Mouse (Mus musculus) embryonic facial prominence, embryonic 12.5 days (tissue): ENCODE results near the gene Tnnc1. TPM values are rescaled to one million over a fixed set of nuclear protein-coding genes. Genes with fewer than 3 reads are reported as not detected.
A peak's percentile ranks its signal among the peaks of the same experiment; 100 is the strongest.

Experiments used
- ATAC-seq: fragments of 200-750 bp; cut with Nextera tagmentation; 2 replicates; pipeline ENCODE4 v1.8.0; 2017; ENCODE audit not compliant: insufficient number of reproducible peaks, insufficient read depth, low FRiP score, low TSS enrichment
- H3K27ac ChIP-seq: fragments of 300-500 bp; sonication (generic); 2 replicates; pipeline ENCODE4 v1.5.1; 2016; ENCODE audit warnings: mild to moderate bottlenecking
- H3K27me3 ChIP-seq: fragments of 300-500 bp; sonication (generic); 2 replicates; pipeline ENCODE4 v1.6.1; 2016; ENCODE audit warnings: mild to moderate bottlenecking, moderate library complexity
- H3K36me3 ChIP-seq: fragments of 300-500 bp; sonication (generic); 2 replicates; pipeline ENCODE4 v1.6.1; 2016; ENCODE audit warnings: mild to moderate bottlenecking
- H3K4me1 ChIP-seq: fragments of 300-500 bp; sonication (generic); 2 replicates; pipeline ENCODE4 v1.6.1; 2016
- H3K4me2 ChIP-seq: fragments of 300-500 bp; sonication (generic); replicated peaks from 2 replicates; pipeline ENCODE4 v1.6.1; 2016; ENCODE audit warnings: mild to moderate bottlenecking, moderate library complexity
- H3K4me3 ChIP-seq: fragments of 300-500 bp; sonication (generic); 2 replicates; pipeline ENCODE4 v1.5.1; 2016; ENCODE audit warnings: mild to moderate bottlenecking
- H3K9ac ChIP-seq: fragments of 300-500 bp; sonication (generic); 2 replicates; pipeline ENCODE4 v1.6.1; 2016; ENCODE audit warnings: mild to moderate bottlenecking, moderate library complexity
- H3K9me3 ChIP-seq: fragments of 300-500 bp; sonication (generic); 2 replicates; pipeline ENCODE4 v1.6.1; 2016; ENCODE audit warnings: mild to moderate bottlenecking, moderate library complexity
- WGBS: fragments of 180-500 bp; shearing (Covaris S2); methylation state at CpG from one replicate; pipeline ENCODE4 v1.1.7; 2016; 5-methylcytosine and 5-hydroxymethylcytosine counted together
- polyA plus RNA-seq: library from polyadenylated mRNA; unstranded; fragments of >200 nt; fragmentation: Nextera tagmentation; extraction: Ambion mirVana; gene quantifications from 2 replicates; pipeline ENCODE4 v1.2.1, GENCODE M21; 2016

Tnnc1 gene
- polyA plus RNA-seq, 1 experiment from 2014 or later, result 90.7 TPM

DNA sequence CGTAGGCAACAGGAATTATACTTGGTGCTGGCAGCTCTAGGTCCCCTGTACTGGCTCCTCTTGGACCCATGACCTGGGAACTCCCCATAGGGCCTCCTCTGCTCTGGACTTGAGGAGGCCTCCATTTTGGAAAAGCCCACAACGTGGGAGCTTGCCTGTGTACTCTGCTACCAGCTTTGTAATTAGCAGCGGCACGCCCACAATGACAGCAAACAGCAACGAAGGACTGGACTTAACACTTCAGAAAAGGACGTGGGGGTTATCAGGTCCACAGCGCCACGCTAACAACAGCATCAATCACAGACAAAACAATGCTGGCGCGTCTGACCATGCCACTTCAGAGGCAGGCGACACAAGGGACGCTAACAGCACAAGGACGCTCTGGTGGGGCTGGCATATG is 37.1 kb upstream of the Tnnc1 start:
- ATAC-seq, result no peak
- Histone ChIP-seq H3K27me3 (no peaks in the 10 kb centered on the region), H3K4me2 (no peak overlapping the region), H3K9me3 (no peaks in the 10 kb centered on the region), H3K36me3 (peaks cover 61% of the 10 kb centered on the region), H3K27ac (peak overlapping the region; percentile 20; the same call in 1 of the 2 replicates), H3K9ac (no peak overlapping the region), H3K4me1 (peaks cover 9% of the 10 kb centered on the region), H3K4me3 (no peak overlapping the region)
- WGBS, result 89% methylated on average over 13 of the region's 13 CpGs

- peaks cover 5% of the 10 kb centered on the region for H3K4me1 ChIP-seq
- H3K9me3 ChIP-seq, result no peaks in the 10 kb centered on the region
- H3K27ac ChIP-seq, result no peak overlapping the region
- no peak overlapping the region for H3K4me3 ChIP-seq
- H3K4me2 ChIP-seq, result no peak overlapping the region
- no peaks in the 10 kb centered on the region for H3K27me3 ChIP-seq
- H3K36me3 ChIP-seq, result peaks cover 65% of the 10 kb centered on the region
- ATAC-seq, result no peak
- H3K9ac ChIP-seq, result no peak overlapping the region
- WGBS, result 84% methylated on average over 11 of the region's 11 CpGs
Measured at GRCm38 (mm10) chr14:31171386-31171785, 36.7 kb upstream of the Tnnc1 start.

DNA sequence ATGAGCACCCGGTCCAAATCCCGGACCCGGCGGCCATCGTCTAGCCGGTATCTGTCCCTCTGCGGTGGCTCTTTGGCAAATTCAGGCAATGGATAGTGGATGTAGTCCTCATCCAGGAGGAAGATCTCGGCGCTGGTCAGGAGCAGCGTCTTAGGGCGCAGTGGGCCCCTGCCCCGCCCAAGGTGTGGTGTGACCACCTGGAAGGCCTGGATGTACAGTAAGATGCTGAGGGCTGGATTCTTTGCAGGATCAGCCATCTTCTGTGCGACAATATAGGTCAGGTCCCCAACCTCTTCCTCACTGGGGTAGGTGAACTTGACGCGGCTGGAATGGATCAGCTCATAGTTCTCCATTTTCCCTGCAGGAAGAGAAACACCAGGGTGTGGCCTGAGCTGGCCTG is 36.3 kb upstream of the Tnnc1 start:
- Histone ChIP-seq H3K4me1 (peaks cover under 1% of the 10 kb centered on the region; the same call in 1 of the 2 replicates), H3K9ac (no peak overlapping the region), H3K36me3 (peaks cover 69% of the 10 kb centered on the region), H3K27ac (no peak overlapping the region), H3K4me3 (no peak overlapping the region), H3K9me3 (no peaks in the 10 kb centered on the region), H3K4me2 (no peak overlapping the region), H3K27me3 (no peaks in the 10 kb centered on the region)
- WGBS, result 96% methylated on average over 15 of the region's 15 CpGs
- no peak for ATAC-seq

DNA sequence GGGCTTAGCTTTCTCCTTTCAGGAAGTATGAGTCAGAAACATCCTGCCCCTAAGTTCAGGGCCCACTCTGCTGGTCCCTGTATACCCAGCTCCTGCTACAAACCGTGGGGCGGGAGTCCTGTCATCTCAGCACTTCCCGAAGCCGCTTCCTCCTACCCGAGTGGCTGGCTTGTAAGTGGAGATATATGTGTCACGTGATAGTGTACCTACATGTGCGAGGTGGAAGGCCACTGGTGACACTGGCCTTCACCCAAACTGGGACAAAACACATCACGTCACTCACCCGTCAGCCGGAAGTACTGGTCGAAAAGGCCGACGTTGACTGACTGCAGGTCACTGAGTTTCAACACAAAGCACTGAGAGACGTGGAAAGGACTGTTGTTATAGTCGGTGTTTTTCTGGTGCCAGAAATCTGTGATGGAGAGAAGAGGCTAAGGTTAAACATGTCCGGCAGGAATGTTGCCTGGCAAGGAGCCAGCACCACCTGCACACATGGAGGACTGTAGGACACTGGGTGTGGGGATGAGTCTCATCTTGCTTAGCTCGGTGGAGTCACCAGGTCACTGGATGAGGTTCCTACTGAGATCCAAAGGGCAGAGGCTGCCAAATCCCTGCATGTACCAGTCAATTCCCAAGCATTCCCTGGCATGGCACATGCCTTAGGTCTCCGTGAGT is 35.2 kb upstream of the Tnnc1 start:
- H3K4me2 ChIP-seq, result no peak overlapping the region
- H3K36me3 ChIP-seq, result peaks cover 80% of the 10 kb centered on the region
- no peak overlapping the region for H3K27ac ChIP-seq
- H3K9ac ChIP-seq, result no peak overlapping the region
- H3K9me3 ChIP-seq, result no peaks in the 10 kb centered on the region
- no peak for ATAC-seq
- H3K4me3 ChIP-seq, result no peak overlapping the region
- WGBS, result 86% methylated on average over 18 of the region's 18 CpGs
- H3K27me3 ChIP-seq, result no peaks in the 10 kb centered on the region
- H3K4me1 ChIP-seq, result no peaks in the 10 kb centered on the region

DNA sequence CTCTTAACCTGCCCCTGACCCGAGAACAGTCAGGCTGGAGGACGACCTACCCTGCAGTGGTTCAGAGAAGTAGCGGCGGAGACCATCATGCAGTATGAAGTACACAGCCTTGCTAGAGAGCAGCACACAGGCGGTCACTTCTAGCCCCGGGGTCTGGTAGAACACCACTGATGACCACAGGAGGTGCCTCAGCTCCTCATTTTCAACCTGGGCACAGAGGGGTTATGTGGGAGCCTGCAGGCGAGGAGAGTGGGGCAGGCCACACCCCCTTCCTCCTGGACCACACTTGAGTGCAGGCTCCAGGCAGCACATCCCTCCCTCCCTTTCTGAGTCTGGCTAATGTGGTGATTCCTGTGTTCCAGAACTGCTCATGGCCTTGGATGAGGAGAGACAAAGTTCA is 34.6 kb upstream of the Tnnc1 start:
- H3K27ac ChIP-seq, result no peak overlapping the region
- no peaks in the 10 kb centered on the region for H3K27me3 ChIP-seq
- no peaks in the 10 kb centered on the region for H3K9me3 ChIP-seq
- no peak for ATAC-seq
- H3K36me3 ChIP-seq, result peaks cover 84% of the 10 kb centered on the region
- WGBS, result 85% methylated on average over 7 of the region's 7 CpGs
- no peak overlapping the region for H3K4me2 ChIP-seq
- no peaks in the 10 kb centered on the region for H3K4me1 ChIP-seq
- H3K4me3 ChIP-seq, result no peak overlapping the region
- no peak overlapping the region for H3K9ac ChIP-seq

DNA sequence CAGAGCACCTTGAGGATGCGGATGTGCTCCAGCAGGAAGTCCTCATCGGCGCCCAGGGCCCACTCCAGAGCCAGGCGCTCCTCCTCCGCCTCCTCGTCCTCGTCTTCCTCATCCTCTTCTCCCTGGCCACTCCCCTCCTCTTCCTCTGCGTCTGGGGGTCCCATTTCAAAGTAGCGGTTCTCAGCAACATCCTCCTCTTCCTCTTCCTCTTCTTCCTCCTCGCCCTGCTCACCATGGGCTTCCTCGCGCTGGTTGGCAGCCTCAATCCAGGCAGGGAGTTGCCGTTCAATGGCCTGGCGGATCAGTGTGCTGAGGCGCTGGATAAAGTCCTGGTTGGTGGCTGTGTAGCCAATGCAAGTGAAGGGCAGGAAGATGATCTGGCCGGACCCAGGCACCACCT is 30.8 kb upstream of the Tnnc1 start:
- no peak for ATAC-seq
- no peaks in the 10 kb centered on the region for H3K4me1 ChIP-seq
- peaks cover 98% of the 10 kb centered on the region for H3K36me3 ChIP-seq
- 87% methylated on average over 16 of the region's 16 CpGs for WGBS
- no peak overlapping the region for H3K4me3 ChIP-seq
- no peaks in the 10 kb centered on the region for H3K9me3 ChIP-seq
- no peak overlapping the region for H3K27ac ChIP-seq
- no peaks in the 10 kb centered on the region for H3K27me3 ChIP-seq
- H3K4me2 ChIP-seq, result no peak overlapping the region
- no peak overlapping the region for H3K9ac ChIP-seq

- H3K27me3 ChIP-seq, result no peaks in the 10 kb centered on the region
- H3K27ac ChIP-seq, result no peak overlapping the region
- WGBS, result 93% methylated on average over 5 of the region's 5 CpGs
- no peak overlapping the region for H3K4me3 ChIP-seq
- H3K9me3 ChIP-seq, result no peaks in the 10 kb centered on the region
- H3K4me1 ChIP-seq, result no peaks in the 10 kb centered on the region
- no peak overlapping the region for H3K4me2 ChIP-seq
- ATAC-seq, result no peak
- peaks cover 98% of the 10 kb centered on the region for H3K36me3 ChIP-seq
- H3K9ac ChIP-seq, result no peak overlapping the region
Measured at GRCm38 (mm10) chr14:31177715-31178114, 30.4 kb upstream of the Tnnc1 start.

GRCm38 (mm10) chr14:31179677-31180365 is 28.3 kb upstream of the Tnnc1 start:
- peaks cover 97% of the 10 kb centered on the region for H3K36me3 ChIP-seq
- no peaks in the 10 kb centered on the region for H3K27me3 ChIP-seq
- no peak for ATAC-seq
- H3K27ac ChIP-seq, result no peak overlapping the region
- H3K9me3 ChIP-seq, result no peaks in the 10 kb centered on the region
- no peaks in the 10 kb centered on the region for H3K4me1 ChIP-seq
- H3K4me2 ChIP-seq, result no peak overlapping the region
- WGBS, result 90% methylated on average over 12 of the region's 12 CpGs
- no peak overlapping the region for H3K4me3 ChIP-seq
- no peak overlapping the region for H3K9ac ChIP-seq

DNA sequence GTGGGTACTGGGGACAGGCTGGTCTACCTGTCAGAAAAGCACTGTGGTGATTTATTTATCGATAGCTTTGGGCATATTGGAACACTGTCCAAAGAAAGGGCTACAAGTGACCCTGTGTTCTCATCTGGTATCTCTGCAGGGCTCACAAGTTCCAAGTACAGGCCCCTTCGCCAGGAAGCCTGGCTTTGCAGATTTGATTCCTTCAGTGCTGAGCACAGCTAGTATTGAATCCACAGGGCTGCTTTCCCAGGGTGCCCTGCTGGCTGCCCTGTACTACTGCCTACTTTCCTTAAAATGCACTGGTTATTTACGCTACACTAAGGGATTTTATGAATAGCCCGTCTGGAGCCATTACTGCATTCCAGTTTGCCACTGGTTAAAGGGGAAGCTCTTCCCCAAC is 26.6 kb upstream of the Tnnc1 start:
- ATAC-seq, result no peak
- no peaks in the 10 kb centered on the region for H3K27me3 ChIP-seq
- no peaks in the 10 kb centered on the region for H3K9me3 ChIP-seq
- no peak overlapping the region for H3K27ac ChIP-seq
- H3K4me1 ChIP-seq, result no peaks in the 10 kb centered on the region
- peaks cover 97% of the 10 kb centered on the region for H3K36me3 ChIP-seq
- H3K4me3 ChIP-seq, result no peak overlapping the region
- H3K9ac ChIP-seq, result no peak overlapping the region
- no peak overlapping the region for H3K4me2 ChIP-seq
- 89% methylated on average over 4 of the region's 4 CpGs for WGBS

DNA sequence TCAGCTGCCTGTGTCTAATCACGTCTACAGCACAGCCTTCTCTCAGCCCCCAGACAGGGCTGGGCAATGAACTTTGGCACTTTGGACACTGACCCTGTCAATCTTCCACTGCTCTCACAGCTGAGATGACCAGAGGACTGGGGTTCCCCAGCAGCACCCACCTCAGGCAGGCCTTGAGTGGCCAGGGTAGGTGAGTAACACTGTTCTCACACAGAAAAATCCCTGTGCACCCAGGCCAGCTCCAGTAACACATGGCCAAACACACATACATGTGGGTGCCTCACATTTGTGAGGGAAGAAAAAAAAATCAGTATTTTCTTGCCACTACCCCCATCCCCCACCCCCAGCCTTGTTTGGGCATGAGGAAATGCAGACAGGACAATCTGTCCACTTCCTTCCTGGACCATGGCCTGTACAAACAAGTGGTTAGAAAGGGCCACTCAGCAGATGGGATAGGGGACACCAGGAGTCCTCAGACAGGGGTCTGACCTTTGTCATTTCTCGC is 25.3 kb upstream of the Tnnc1 start:
- WGBS, result 68% methylated on average over 2 of the region's 2 CpGs
- Histone ChIP-seq H3K4me3 (no peak overlapping the region), H3K4me2 (no peak overlapping the region), H3K9me3 (no peaks in the 10 kb centered on the region), H3K27ac (no peak overlapping the region), H3K4me1 (no peaks in the 10 kb centered on the region), H3K36me3 (peaks cover 97% of the 10 kb centered on the region), H3K9ac (no peak overlapping the region), H3K27me3 (no peaks in the 10 kb centered on the region)
- ATAC-seq, result no peak

- Histone ChIP-seq H3K27me3 (no peaks in the 10 kb centered on the region), H3K36me3 (peaks cover 99% of the 10 kb centered on the region), H3K27ac (no peak overlapping the region), H3K4me2 (no peak overlapping the region), H3K9me3 (no peaks in the 10 kb centered on the region), H3K9ac (no peak overlapping the region), H3K4me1 (no peaks in the 10 kb centered on the region), H3K4me3 (no peak overlapping the region)
- WGBS, result 96% methylated on average over 5 of the region's 5 CpGs
- ATAC-seq, result no peak
Measured at GRCm38 (mm10) chr14:31183541-31183940, 24.6 kb upstream of the Tnnc1 start.

DNA sequence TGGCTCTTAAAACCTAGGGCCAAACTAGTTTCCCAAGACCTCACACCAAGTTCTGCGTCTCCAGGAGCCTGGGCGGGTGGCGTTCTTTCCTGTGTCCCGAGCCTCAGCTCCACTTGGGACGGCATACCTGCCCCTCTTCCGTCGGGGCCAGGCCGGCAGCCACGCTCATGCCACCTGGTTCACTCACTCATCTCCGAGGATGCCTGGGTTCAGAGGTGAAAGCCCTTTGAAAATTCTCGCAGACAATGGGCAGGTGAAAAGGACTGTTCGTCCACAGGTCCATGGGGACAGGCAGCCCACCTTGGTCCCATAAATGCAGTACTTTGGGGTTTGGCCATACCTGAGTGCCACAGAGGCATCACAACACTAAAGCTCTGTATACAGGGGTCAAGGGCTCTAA is 23.9 kb upstream of the Tnnc1 start:
- Histone ChIP-seq H3K4me1 (no peaks in the 10 kb centered on the region), H3K27me3 (no peaks in the 10 kb centered on the region), H3K9me3 (no peaks in the 10 kb centered on the region), H3K4me2 (no peak overlapping the region), H3K4me3 (no peak overlapping the region), H3K9ac (no peak overlapping the region), H3K27ac (no peak overlapping the region), H3K36me3 (peaks cover 99% of the 10 kb centered on the region)
- 91% methylated on average over 12 of the region's 12 CpGs for WGBS
- no peak for ATAC-seq
